Mouse (Mus musculus) ES-Bruce4 (cell line): ENCODE results near the gene Safb.

Experiments
- CTCF ChIP-seq: IDR thresholded peaks from one replicate; pipeline ENCODE4 v1.8.1; 2011; ENCODE audit warnings: low read depth, low read length
- EP300 ChIP-seq: IDR thresholded peaks from 2 replicates; pipeline ENCODE4 v1.6.1; 2011; ENCODE audit warnings: low read depth, low read length; ENCODE audit not compliant: insufficient read depth
- POLR2A ChIP-seq: IDR thresholded peaks from one replicate; pipeline ENCODE4 v1.8.1; 2011; ENCODE audit warnings: low read length; ENCODE audit not compliant: insufficient read depth

GRCm38 (mm10) chr17:56546576-56546975 lies 38.0 kb upstream of the Safb start:
- TF ChIP-seq CTCF (no peak), EP300 (no peak), POLR2A (no peak)
